Mouse (Mus musculus) brain, embryonic 14.5 days (tissue): Measurements from ENCODE around the gene Mbnl2.

ENCODE experiments used
- CTCF ChIP-seq: fragments of 200-500 bp; IDR thresholded peaks from 2 replicates; pipeline ENCODE4 v1.5.1; 2012; ENCODE audit warnings: inconsistent platforms, mild to moderate bottlenecking, moderate library complexity, borderline replicate concordance; ENCODE audit not compliant: insufficient read depth, insufficient read length; ENCODE audit errors: extremely low read depth
- POLR2A ChIP-seq: fragments of 200-500 bp; IDR thresholded peaks from 2 replicates; pipeline ENCODE4 v1.6.1; 2012; ENCODE audit warnings: mild to moderate bottlenecking, inconsistent platforms, borderline replicate concordance; ENCODE audit not compliant: poor library complexity, insufficient read depth, insufficient read length, severe bottlenecking; ENCODE audit errors: extremely low read depth

GRCm38 (mm10) chr14:120325673-120326072 lies 50.2 kb downstream of the Mbnl2 start:
- TF ChIP-seq CTCF, result no peak
- no peak for TF ChIP-seq POLR2A
